Mouse (Mus musculus): ENCODE measurements around the gene Lap3.

DNA sequence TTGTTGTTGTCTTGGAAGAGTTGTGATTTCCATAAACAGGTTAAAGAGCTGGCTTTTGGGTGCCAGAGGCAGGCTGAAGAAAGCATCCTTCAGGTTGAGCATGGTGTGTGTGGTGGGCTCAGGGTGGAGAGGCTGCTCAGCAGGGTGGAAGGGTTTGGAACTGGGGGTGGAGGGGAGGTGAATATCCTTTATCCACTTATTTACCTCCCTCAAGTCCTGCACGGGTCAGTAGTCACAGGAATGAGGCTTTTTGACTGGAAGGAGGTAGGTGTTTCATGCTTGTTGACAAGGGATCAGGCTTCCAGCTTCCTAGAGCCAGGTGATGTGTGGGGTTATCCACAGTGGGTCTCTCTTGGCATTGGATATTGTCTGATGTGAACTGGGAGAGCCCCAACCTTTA is 21.4 kb downstream of the Lap3 start:
- no peak for TF ChIP-seq POLR2A (IDR thresholded peaks at IDR 0.05; ENCODE audit: control insufficient read depth, low read depth, low read length)
- no peak for TF ChIP-seq CTCF (IDR thresholded peaks at IDR 0.05; ENCODE audit: control insufficient read depth, insufficient read depth, insufficient replicate concordance, low read depth, low read length)
